Mouse (Mus musculus) CD4-positive naive resting alpha-beta T cell, adult 57 days (primary cell): ENCODE results near the gene Cyb5r3. TPM values are rescaled to one million over a fixed set of nuclear protein-coding genes. Genes with fewer than 3 reads are reported as not detected.

Source experiments
- total RNA-seq: library from RNA; stranded (reverse); gene quantifications from one replicate; pipeline ENCODE4 v1.2.4, GENCODE M21; 2023

Cyb5r3 gene
- 45.5 TPM for total RNA-seq

DNA sequence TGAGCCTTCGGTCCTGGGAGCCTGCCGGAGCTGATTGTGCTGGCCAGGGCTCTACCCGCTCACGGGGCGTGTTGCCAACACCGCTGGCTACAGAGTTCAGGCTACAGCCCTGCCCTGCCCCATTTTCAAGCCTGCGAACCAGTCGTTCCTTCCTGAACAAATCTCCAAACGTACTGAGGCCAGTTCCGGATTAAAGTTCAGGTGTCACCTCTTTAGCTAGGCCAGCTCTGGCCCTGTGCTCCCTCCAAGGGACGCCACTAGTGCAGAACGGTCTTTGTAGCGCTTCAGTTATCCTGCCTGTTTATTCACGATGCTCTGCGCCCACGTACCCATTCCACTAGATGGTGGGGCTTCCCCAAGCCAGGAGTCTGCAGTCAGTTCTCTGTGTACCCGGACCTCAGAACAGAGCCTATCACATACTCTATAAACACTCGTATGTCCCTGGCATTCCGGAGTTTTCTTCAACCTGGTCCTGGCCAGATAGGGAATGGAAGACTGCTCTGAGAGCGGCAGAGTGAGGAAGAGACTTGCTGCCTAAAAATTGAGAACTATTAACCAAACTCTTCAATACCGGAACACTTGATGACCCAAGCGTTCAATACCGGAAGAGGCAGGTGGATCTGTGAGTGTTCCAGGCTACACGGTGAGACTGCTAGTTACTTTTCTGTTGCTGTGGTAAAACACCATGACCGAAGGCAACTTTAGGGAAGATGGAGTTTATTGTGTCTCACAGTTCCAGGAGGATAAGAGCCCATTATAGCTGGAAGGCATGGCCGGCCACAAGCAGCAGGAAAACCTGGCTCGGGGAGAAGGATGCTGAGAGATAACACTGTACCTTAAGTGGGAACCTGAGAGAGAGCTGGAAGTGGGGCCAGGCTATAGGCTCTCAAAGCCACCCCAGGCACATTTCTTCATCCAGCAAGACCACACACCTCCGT lies at the start of gene Cyb5r3:
Gene Cyb5r3, minus strand, starts transcription at position 101 of the 938 bp plus-strand sequence.

DNA sequence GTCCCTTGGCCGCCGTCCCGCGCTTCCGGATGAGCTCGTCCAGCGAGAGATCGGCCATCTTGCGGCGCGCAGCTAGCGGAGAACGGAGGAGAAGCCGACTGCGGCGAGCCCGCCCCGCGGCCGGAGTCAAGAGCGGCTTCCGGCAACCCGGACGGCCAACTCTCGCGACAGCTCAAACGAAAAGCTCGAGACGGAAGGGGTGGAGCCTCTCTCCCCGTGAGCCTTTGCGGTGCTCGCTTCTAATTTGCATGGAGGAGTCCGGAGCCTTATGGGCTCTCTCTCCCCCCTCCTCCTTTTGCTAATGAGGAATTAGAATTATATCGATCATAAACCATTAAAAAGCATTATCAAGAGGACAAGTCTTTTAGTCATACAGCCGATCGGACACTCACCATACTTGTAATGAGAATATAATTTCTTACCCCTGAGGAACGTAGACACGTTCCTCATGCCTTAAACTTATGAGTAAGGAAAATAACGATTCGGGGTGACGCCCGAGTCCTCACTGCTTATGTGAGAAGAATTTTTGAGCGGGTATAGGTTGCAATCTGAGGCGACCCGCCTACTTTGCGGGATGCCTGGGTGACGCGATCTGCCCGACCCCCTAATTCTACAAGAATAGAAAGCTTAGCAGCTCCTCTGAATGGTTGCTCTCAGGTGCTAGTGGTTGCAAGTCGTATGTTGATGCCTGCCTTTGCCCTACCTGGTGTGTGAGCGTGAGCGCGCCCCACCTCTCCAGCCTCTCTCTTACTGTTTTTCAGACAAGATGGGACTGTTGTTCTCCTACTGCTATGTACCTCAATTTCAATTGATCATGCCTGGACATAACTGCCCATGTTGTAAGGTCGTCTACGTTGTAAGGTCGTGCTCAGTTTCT lies 23.0 kb downstream of the Cyb5r3 start, which contains the start of gene Poldip3:
Gene Poldip3, minus strand, starts transcription at position 189 of the 877 bp plus-strand sequence.

DNA sequence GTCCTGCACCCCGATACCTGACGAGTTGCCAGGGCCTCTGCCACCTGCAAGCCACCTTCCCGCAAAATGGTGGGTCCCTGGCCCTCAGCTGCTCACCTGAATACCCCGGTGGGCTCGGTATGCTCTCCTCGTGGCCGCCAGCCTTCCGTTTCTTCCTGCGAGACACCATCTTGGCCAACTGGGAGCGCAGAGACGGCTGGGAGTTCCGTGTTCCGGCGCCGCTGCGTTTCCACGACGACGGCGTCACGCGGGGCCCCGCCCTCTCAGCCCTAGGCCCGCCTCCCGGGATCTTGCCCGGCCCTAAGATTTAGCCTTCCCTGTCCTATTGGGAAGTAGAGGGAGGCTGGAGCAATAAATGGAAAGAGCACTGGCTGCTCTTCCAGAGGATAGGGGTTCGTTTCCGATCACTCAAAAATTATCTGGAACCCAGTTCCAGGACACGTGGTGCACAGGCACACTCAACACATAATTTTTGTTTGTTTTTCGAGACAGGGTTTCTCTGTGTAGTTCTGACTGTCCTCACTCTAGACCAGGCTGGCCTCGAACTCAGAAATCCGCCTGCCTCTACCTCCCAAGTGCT lies 49.7 kb downstream of the Cyb5r3 start, which contains the start of gene Rrp7a:
Gene Rrp7a, minus strand, starts transcription at position 236 of the 580 bp plus-strand sequence.

Other genes starting within 250 kb of the Cyb5r3 start
- gene Tcf20, start 184.7 kb downstream of the Cyb5r3 start, total RNA-seq = 229 TPM
- gene Nfam1, start 139.3 kb downstream of the Cyb5r3 start, total RNA-seq = 7.4 TPM
- gene Serhl, start 83.1 kb downstream of the Cyb5r3 start, total RNA-seq = 15.9 TPM
- gene Rrp7a, start 49.8 kb downstream of the Cyb5r3 start, total RNA-seq = 105 TPM
- gene Poldip3, start 23.2 kb downstream of the Cyb5r3 start, total RNA-seq = 199 TPM
- not detected for gene A4galt, start 79.2 kb upstream of the Cyb5r3 start, total RNA-seq
- gene Arfgap3, start 177.7 kb upstream of the Cyb5r3 start, total RNA-seq = 8.8 TPM